Mouse (Mus musculus) lung, adult 2 months (tissue): ENCODE results near the gene Pde6h.

ENCODE experiments used
- CTCF ChIP-seq: fragments of 200-500 bp; IDR thresholded peaks from 2 replicates; pipeline ENCODE4 v1.5.1; 2011; ENCODE audit warnings: mild to moderate bottlenecking, low read length, control low read depth; ENCODE audit not compliant: insufficient read depth
- POLR2A ChIP-seq: fragments of 200-500 bp; IDR thresholded peaks from 2 replicates; pipeline ENCODE4 v1.6.1; 2011; ENCODE audit warnings: low read depth, mild to moderate bottlenecking, control low read depth, low read length, borderline replicate concordance; ENCODE audit errors: extremely low read depth

DNA sequence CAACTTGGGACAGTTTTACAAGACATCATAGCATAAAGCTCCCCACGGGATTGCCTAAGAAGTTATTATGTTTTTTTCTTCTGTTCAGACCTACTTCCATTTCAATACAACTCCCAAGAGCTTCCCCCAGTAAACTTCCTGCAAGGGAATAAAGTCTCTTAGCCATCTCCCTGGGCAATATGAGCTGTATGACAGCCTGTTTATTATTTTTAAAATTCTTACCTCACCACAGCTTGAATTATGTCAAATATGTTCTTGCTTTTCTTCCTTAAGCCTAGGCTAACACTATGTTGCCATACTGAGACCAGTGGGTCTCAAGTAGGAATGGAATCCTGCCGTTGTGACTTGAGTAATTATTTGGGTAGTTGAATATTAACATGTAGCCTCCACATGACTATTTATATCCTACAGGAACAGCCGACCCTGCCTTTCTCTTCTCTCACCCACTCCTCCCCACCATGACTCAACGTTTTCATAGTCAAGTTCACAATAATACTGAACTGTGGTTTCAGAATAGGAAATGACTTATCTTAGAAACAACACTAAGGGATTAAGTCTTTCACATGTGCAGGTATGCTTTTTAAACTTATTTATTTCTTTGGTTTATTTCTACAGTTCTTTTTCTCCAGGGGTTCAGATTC lies 23.1 kb upstream of the Pde6h start:
- TF ChIP-seq CTCF (no peak), POLR2A (no peak)
